ENCODE assay signal across 27 mouse cellular contexts in the genomic region with DNA sequence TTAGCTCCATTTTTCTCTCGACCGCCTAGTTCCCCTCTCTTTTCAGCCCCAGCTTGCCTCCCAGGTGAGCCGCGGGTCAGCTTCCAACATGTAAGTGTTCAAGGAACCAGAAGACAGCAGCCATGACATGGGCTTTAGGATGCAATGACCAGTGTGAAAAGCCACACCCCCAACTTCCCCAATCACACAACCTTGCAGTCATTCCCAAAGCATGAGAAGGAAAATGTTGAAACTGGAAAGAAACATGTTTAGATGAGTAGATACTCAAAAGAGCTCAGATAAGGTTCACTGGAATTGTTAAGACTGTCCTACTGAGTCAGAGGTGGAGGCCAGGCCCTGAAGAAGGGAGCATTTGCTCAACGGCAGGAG. TPM values are rescaled to one million over a fixed set of nuclear protein-coding genes. Genes with fewer than 3 reads are reported as not detected.
"Had no signal": no experiment of that assay in that cellular context is flagged by ENCODE, and none has a peak within 500 bp of the region (broad histone marks: within the 10 kb centered on the region; RNA-seq: fewer than 3 reads in every experiment).

No protein-coding gene starts in this region.

- H3K36me3 ChIP-seq: heart, embryonic 13.5 days; heart, embryonic 15.5 days; intestine, embryonic 15.5 days; kidney, embryonic 15.5 days; limb, embryonic 13.5 days; limb, embryonic 15.5 days; liver, embryonic 12.5 days had no signal

- ATAC-seq: hindbrain, embryonic 16.5 days; inflammation-experienced regulatory T-cells, adult 6 months; intestine, embryonic 15.5 days; intestine, postnatal 0 days; liver, embryonic 12.5 days had no signal

- H3K4me3 ChIP-seq: heart, adult 2 months; heart, embryonic 13.5 days; heart, embryonic 15.5 days; intestine, embryonic 15.5 days; kidney, embryonic 15.5 days; limb, embryonic 13.5 days; limb, embryonic 15.5 days; liver, embryonic 12.5 days had no signal

- H3K4me1 ChIP-seq: intestine, embryonic 15.5 days; liver, embryonic 12.5 days had no signal

- H3K9me3 ChIP-seq: heart, embryonic 13.5 days; heart, embryonic 15.5 days; intestine, embryonic 15.5 days; kidney, embryonic 15.5 days; limb, embryonic 13.5 days; limb, embryonic 15.5 days had no signal

- H3K27me3 ChIP-seq: heart, embryonic 13.5 days; heart, embryonic 15.5 days; intestine, embryonic 15.5 days; kidney, embryonic 15.5 days; limb, embryonic 13.5 days; limb, embryonic 15.5 days; liver, embryonic 12.5 days had no signal

- DNase-seq: gastrocnemius, postnatal 14 days; gastrocnemius, postnatal 36 days; heart, adult 2 months; heart, postnatal 14 days; heart, postnatal 36 days; kidney, adult 18-20 months; kidney, adult 8-10 months; kidney, postnatal 14 days; kidney, postnatal 36 days; layer of hippocampus, adult 9-11 months; layer of hippocampus, postnatal 36 days; left cerebral cortex, postnatal 4 days had no signal

- H3K27ac ChIP-seq: heart, adult 2 months; heart, embryonic 13.5 days; heart, embryonic 15.5 days; hindbrain, embryonic 14.5 days; intestine, embryonic 15.5 days; kidney, embryonic 15.5 days; kidney, postnatal 0 days; limb, embryonic 13.5 days; limb, embryonic 15.5 days; liver, embryonic 12.5 days; liver, embryonic 14.5 days had no signal

- H3K4me2 ChIP-seq: heart, embryonic 11.5 days; heart, embryonic 13.5 days; heart, embryonic 15.5 days; hindbrain, embryonic 14.5 days; intestine, embryonic 15.5 days; kidney, embryonic 15.5 days; limb, embryonic 13.5 days; limb, embryonic 15.5 days; liver, embryonic 12.5 days had no signal

- H3K9ac ChIP-seq: heart, embryonic 13.5 days; heart, embryonic 15.5 days; hindbrain, embryonic 14.5 days; intestine, embryonic 15.5 days; kidney, embryonic 15.5 days; limb, embryonic 13.5 days; limb, embryonic 15.5 days; liver, embryonic 12.5 days; liver, embryonic 14.5 days had no signal

RNA-seq across cellular contexts. Expression of gene Col6a6, which starts 11.2 kb away (rescaled TPM):
- total RNA-seq: hematopoietic stem cell, adult 5-6 weeks had no signal
